Mouse (Mus musculus): ENCODE measurements around the gene Polrmt.
"Not testable (repeated sequence)": the region's sequence is repeated elsewhere in the genome, so short reads cannot be mapped to it uniquely, and the experiment has no call there.

Polrmt gene

GRCm38 (mm10) chr10:79774486-79775279 is 28.3 kb upstream of the Polrmt start:
- DNase-seq, result no peak

GRCm38 (mm10) chr10:79773208-79773607 is 26.8 kb upstream of the Polrmt start:
- no peak for DNase-seq

- no peak for DNase-seq
Measured at GRCm38 (mm10) chr10:79772320-79772719, 25.9 kb upstream of the Polrmt start.

DNA sequence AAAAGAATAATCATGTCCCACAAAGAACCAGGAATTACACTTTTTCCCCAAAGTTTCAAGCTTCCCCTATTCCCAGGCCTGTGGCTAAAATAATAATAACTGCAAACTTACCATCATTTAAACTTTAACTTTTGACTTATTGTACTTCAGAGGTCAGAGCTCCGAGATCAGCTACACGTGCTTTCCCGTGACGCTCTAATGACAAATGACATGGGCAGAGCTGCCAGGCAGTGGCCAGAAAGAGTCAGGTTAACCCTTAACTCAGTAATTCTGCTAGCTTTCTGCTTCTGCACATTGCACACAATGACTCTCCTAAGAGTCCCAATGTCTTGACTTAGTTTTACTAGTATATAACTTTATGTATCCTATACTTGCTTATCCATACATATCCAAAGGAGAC is 22.9 kb upstream of the Polrmt start:
- DNase-seq, result no peak

- peak; percentile 74 to 82 for DNase-seq
Measured at GRCm38 (mm10) chr10:79768400-79768799, 22.0 kb upstream of the Polrmt start.

DNA sequence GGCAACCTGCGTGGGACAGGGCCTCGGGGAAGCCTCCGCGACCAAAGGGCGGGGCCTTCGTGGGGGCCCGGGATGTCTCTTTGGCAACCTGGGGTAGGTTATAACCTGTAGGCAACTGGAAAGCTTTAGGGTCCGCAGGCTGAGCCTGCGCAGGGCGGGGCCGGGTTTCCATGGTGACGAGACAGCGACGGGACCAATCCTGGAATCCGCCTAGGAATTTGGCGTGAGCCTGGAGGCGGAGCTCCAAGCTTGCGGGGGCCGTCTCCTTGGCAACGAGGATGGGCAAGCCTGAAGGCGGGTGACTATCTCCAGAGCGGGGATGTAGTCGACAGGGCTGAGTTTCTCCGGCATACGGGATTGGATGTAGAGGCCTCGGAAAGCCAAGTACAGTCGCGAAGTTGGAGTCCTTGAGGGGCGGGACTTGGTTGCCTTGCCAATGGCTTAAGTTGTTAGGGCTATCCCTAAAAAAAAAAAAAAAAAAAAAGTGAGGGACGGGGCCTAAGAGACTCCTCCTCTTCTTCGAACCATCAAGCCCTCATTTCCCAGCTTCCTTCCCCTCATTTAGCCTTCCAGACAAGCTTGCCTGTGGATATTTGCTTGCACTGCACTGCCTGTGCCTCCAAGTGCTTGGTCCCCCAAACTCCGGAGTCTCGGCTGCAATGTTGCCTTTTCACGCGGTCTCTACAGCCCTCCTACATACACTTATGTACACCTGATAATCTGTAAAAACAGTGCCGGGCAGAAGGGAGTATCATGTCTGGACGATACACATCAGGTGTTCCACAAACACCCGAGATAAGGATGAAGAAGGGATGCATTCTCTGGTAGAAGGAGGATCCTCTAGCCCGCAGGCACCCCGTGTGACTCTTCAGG is 21.2 kb upstream of the Polrmt start:
- DNase-seq, result peak; percentile 93 to 97

- DNase-seq, result peak; percentile 97 to 100
Measured at GRCm38 (mm10) chr10:79766508-79767325, 20.3 kb upstream of the Polrmt start, which contains the start of gene Rnf126. TSS of gene Rnf126 (minus strand) at chr10:79766952.

DNA sequence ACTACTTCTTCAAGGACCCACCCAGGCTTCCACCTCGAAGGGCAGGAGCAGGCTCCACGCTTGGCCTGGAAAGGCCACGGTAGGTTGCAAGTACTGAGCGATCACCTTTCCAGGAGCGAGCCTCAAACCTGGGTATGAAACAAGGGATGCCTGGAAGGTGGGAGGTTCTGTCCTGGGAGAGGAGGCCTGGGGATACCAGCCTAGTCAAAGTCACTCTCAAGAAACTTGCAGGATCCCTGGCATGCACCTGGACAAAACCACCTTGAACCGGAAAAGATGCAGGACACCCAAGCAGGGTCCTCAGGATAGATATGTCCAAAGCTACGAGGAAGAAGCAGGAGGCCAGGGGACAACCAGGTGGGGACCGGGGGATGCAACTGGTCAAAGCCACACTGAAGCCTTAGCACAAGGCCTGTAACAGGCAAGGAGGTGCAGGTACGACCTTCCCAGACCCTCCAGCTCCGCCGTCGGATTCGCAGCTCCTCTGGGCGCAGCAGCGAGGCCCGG is 19.7 kb upstream of the Polrmt start:
- no peak for DNase-seq

GRCm38 (mm10) chr10:79765228-79765745 is 18.9 kb upstream of the Polrmt start:
- no peak for DNase-seq

GRCm38 (mm10) chr10:79764234-79764633 is 17.9 kb upstream of the Polrmt start:
- DNase-seq, result no peak

GRCm38 (mm10) chr10:79762875-79763274 is 16.5 kb upstream of the Polrmt start:
- DNase-seq, result no peak

- DNase-seq, result no peak
Measured at GRCm38 (mm10) chr10:79760603-79761143, 14.3 kb upstream of the Polrmt start.

- DNase-seq, result not testable (repeated sequence)
Measured at GRCm38 (mm10) chr10:79759675-79760074, 13.3 kb upstream of the Polrmt start.

DNA sequence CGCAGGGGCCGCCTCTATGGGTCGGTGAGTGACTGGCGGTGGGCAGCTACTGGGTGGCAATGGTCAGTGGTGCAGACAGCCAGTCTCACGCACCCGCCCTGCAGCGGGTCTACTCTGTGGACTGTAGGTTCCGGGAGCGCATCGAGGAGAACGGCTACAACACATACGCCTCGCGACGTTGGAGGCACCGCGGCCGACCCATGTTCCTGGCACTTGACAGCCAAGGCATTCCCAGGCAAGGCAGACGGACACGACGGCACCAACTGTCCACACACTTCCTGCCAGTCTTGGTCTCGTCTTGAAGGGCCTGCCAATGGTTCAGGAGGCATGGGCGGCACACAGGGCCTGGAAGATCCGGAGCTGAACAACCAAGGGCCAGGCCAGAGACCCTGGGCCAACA is 10.3 kb upstream of the Polrmt start:
- peak in 1 of 2 experiments; percentile 4 for DNase-seq

DNA sequence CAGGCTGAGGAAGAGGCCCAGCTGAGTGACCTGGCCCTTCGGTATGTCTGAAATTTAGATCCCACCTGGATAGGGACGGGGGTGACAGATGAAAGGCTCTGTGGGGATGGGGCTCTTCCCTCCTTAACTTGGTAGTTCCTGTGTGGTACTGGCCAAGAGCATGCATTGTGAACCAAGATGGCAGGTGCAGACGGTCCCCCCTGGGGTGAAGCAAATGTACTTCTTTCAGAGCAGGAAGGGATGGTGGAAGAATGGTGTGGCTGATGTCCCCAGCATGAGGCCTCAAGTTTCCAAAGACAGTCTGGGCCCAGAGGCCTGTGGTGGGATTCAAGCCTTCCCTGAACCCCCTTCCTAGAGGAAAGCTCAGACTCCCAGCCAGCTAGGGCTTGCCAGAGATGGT is 9.5 kb upstream of the Polrmt start:
- DNase-seq, result no peak

- peak; percentile 88 to 92 for DNase-seq
Measured at GRCm38 (mm10) chr10:79754856-79755516, 8.6 kb upstream of the Polrmt start, which contains the start of gene Fgf22. TSS of gene Fgf22 (plus strand) at chr10:79755076.

DNA sequence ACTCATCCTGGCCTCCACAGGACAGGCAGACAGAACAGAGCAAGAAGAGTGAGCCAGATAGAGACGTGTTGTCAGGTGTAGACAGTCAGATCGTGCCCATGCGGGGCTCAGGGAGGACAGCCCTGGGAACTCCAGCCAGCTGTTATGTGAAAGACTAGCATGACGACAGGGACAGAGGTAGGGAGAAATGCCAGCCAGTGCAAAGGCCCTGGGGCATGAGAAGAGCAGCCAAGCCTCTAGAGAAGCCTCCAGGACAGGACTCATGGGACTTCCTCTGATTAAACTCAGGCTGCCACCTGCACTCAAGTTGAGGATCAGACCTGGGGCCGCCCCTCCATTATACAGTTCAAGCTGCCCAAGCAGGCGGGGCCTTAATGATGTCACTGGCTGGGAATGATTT is 2.1 kb upstream of the Polrmt start:
- peak in 1 of 2 experiments; percentile 11 for DNase-seq

GRCm38 (mm10) chr10:79746774-79747151 is 382 bp upstream of the Polrmt start:
- DNase-seq, result no peak

- no peak for DNase-seq
Measured at GRCm38 (mm10) chr10:79745411-79745810, 970 bp downstream of the Polrmt start.

GRCm38 (mm10) chr10:79743650-79744365 is 2.6 kb downstream of the Polrmt start:
- DNase-seq, result peak; percentile 64 to 77

GRCm38 (mm10) chr10:79743161-79743560 is 3.2 kb downstream of the Polrmt start:
- peak in 1 of 2 experiments; percentile 47 for DNase-seq

Data from cerebellum, adult 18-20 months (tissue).